Mouse (Mus musculus) frontal cortex, postnatal 36 days (tissue): Measurements from ENCODE around the gene Ceacam10.
"Not testable (repeated sequence)": the region's sequence is repeated elsewhere in the genome, so short reads cannot be mapped to it uniquely, and the experiment has no call there.

Experiments used
- DNase-seq, 2 experiments: peaks; one replicate each; pipeline ENCODE4 v3.0.0; 2022; ENCODE audit warnings: low spot score in 2 of 2

The Ceacam10 gene

DNA sequence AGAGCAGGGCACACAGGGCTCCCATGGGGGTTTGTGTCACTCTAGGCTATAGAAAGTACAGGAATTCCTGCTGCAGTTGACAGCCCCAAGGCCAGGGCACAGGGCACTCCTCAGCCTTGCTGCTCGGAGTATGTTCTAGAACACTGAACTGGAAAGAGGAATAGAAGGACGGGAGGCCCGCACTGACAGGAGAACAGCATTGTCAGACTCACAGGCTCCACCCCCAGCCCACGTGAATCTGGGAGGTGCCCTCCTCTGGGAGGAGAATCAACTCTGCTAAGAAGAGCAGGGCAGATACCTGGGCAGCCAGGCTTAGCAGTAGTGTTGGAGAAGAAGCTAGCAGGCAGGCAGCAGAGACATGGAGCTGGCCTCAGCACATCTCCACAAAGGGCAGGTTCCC, at the start of gene Ceacam10:
Ceacam10 (plus strand) TSS at position 289 of the 400 bp plus-strand sequence.
- not testable (repeated sequence) for DNase-seq

DNA sequence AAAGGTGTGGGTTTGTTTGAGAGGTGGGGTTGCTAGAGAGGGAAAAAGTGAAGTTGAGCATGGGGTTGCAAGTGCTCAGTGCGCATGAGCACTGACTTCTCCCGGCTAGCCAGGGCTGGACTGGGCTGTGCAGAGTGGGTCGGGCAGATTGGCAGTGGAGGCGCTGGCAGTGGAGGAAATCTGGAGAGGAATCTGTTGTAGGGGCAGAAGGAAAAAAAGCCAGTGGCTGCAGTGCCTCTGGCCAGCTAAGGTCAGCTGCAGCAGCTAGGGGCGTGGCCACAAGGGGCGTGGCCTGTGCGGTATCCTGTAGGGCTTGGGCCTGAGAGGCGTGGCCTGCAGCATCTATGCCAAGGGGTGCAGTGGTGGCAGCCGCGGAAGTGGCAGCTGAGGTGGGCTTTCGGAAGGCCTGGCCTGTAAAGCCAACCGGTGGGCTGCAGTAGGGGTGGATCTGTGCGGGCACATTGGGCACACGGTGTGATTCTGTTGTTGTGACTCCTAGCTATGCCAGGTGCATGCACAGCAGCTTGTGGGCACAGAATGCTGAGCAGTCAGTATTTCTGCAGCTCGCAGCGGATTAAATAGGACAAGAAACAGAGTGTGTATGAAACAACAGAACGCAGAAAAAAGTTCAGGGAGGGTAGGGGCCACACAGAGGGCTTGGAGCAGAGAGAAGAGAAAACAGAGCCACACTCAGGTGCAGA, 40.9 kb upstream of the Ceacam10 start:
- no peak for DNase-seq

DNA sequence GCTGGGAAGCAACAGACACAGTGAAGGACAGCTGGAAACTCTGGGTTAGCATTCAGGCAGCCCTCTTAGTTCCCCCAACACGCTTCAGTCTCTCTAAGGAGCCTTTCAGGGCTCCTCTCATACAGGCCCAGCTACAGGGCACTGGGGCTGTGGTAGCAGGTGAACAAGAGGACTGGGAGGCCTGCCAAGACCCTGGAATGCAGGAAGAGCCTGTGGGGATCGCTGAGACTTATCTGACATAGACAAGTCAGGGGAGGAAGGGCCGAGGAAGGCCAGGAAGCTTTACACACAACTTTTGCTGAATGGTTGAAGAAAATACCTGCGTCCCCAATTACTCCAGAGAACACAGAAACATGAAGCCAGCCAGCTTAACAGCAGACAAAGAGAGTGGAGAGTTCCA, 26.3 kb upstream of the Ceacam10 start:
- no peak for DNase-seq

DNA sequence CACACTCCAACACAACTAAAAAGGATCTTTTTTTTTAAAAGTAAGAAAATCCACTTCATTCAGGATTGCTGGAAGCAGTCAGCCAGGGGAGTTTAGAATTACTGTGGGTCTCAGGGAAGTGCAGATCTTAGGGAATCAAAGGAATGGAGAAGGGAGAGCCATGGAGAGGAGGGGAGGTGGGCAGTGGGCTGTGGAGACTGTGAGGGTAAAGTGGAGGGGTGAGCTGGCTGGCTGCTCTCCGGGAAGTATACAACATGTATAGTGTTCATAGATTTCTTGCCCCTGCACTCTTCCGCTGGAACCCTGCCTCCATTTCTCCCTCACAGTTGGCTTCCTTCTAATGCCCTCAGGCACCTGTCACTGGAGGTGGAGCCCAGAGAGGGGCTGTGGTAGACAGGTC, 25.4 kb upstream of the Ceacam10 start:
- DNase-seq = no peak

DNA sequence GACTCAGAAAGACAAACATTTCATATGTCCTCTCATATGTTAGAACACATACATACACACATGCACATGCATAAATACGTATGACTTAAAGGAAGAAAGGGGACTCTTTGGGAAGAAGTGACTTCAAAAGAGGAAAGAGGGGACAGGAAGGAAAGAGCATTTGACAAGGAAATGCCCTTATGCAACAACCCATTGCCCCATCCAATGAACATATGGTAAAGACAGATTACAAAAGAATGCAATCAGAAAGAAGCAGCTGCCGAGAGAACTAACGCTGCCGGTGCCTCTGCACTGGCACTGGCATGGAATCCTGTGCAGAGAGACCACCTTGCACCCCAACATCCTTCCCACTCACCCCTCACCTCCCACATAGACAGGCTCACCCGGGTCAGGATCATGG, 23.5 kb upstream of the Ceacam10 start:
- no peak for DNase-seq

DNA sequence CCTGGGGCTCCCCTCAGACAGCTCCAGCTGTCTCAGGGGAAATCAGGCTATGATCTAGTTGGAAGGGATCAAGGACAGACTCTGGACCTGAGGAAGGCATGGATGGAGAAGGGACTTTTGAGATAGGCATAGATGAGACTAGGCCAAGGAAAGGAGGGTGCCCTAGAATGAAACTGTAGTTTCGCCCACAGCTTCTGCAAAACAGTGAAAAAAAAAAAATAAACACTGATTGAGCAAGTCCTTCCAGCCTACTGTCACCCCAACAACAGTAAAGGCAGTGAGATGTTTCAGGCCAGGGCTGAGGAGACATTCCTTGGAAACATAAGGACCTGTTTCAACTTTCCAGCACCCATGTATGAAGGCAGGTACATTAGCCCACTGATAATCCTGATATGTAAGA, 18.5 kb upstream of the Ceacam10 start:
- no peak for DNase-seq

DNA sequence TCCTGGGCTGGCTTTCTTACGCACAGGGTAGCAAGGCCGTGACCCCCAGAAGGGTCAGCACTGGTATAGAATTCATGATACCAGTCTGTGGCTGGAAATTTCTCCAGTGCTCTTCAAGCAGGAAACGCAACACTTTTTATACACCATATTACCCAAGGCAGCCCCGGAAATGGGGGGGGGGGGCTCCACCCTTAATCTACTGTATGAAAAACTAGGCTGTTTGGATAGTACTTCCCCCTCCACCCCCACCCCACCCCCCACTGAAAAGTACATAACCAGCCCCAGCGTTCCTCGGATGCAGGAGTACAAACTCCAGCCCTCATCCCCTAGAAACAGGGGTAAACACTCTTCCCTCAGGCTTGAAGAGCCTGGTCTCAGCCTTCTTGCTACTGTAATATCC, 16.8 kb upstream of the Ceacam10 start, which contains the start of gene Cd177:
Cd177 (minus strand) TSS at position 101 of the 400 bp plus-strand sequence.
- no peak for DNase-seq

DNA sequence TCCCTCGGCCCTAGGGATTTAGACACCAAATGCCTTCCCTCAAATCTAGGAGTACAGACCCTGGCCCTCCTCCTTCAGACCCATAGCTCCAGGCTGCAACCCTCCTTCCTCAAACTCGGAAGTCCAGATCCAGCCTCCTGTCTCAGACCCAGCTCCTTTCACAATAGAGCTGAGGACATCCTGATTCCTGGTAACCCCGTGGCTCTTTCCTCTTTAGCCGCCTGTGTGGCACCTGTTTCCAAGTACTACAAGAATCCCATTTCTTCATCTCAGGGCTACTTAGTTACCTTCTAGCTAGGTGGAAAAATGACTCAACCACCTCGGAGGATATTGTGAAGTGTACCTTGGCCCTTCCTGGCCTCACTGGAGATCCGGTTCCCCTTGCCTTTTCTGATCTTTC, 15.8 kb upstream of the Ceacam10 start:
- DNase-seq = no peak

DNA sequence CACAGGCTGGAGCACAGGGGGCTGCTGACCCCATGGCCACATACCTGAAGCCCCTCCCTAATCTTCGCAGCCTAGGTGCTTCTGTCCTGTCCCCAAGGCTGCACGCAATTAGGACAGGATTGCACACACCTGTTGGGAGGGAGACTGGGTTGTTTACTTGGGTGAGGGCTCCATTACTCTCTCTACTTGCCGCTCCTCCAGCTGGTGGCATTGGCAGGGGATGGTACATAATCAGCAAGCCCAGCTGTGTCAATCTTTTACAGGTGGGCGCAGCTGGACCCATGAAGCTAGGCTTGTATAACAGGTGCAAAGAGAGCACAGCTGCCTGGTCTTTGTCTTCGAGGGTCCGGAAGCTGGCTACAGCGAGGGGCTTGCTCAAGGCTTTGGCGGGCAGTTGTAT, 14.4 kb upstream of the Ceacam10 start:
- no peak for DNase-seq

DNA sequence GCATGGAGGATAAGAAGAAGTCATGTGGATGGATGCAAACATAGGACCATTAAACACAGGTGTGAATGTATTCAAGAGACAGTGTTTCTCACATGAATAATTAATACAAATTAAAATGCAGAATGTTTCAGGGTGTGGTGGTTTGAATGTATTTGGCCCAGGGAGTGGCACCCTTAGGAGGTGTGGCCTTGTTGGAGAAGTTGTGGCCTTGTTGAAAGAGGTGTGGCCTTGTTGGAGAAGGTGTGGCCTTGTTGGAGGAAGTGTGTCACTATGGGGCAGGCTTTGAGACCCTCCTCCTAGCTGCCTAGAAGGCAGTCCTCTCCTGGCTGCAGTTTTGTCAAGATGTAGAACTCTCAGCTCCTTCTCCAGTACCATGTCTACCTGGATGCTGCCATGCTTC, 5.6 kb upstream of the Ceacam10 start:
- no peak for DNase-seq

DNA sequence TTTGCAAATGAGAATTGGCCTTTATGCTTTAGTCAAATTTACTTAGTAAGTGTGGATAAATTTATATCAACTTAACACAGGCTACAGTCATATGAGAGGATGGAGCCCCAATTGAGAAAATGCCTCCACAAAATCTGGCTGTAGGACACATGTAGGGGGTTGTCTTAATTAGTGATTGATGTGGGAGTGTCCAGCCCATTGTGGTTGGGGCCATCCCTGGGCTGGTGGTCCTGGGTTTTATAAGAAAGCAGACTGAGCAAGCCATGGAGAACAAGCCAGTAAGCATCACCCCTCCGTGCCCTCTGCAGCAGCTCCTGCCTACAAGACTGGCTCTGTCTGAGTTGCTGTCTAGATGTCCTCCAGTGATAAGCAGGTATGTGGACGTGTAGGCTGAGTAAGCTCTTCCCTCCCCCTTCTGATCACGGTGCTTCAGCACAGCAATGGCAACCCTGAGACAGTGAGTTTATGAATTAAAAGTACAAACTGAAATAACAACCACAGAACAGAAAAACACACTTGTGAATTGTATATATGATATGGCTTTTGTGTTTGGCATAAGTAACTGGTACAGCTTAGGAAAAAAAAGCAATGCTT, 3.0 kb upstream of the Ceacam10 start:
- no peak for DNase-seq

DNA sequence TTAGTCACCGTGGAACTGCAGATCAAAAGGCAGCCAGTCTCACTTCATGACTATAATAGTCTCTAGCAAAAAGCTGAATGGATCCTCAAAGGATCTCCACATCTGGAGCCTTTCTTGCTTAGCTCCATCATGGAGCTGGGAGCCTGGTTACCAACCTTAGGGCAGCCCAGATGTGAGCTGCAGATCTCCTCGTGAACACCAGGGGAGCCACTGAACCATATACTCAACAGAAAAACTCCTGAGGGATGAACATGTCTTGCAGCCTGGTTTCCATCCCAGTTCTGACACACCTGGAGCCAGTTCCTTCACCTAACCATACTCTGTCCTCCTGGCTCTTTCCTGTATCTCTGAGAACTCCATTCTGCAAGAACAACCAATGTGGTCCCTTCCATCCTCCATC, 861 bp upstream of the Ceacam10 start:
- DNase-seq = no peak

DNA sequence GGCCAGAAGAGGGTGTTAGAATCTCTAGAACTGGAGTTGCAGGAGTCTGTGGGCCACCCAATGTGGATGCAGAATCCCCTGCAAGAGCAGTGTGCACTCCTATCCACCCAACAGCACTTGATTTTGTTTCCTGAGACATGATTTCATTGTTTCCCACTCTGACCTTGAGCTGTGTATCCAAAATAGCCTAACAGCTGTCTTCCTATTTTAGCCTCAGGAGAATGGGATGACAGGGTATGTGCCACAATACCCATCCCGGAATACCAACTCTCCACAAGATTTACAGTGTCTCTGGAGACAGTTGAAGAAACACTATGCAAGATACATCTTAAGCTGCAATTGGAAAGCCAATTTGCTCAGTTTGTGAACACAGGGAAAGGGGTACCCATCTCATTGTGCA, 20.9 kb downstream of the Ceacam10 start:
- DNase-seq = no peak

DNA sequence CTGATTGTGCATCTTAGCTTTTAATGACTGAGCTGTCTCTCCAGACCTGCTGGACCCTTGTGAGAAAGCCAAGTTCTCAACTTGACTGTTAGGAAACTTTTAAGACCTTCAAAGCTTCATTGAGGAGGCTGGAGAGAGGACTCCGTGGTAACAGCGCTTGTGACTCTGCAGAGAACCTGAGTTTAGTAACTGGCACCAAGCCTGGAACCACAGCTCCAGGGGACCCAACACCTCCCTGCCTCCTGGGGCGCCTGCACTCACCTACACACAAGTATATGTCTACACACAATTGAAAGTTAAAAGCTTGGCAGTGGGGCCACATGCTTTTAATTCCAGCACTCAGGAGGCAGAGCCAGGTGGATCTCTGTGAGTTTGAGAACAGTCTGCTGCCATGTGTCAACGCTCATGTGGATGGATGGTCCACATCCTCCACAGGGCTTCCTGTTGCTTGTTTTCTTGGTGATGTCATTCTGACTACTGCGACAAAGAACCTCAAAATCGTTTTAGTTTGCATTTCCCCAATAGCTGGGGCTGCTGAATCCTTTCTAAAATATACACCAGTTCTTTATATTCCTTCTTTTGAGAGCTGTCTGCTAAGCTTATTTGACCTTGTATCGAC, 25.3 kb downstream of the Ceacam10 start:
- DNase-seq = no peak

DNA sequence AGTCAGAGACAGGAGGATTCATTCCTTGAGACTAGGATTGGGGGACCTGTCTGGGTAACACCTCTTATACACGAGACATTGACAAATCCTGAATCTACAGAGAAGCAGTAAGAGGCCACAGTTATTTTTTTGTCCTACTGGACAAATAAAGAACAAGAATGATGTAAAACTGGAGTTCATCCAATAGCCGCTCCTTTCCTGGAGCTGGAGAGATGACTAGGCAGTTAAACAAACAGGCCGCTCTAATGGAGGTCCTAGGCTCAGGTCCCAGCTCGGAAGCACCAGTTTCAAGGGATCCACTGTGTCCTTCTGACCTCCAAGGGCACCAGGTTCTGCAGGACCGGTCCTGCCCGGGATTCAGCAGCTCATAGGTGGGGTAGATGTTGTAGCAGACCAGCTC, 27.8 kb downstream of the Ceacam10 start:
- DNase-seq = no peak

DNA sequence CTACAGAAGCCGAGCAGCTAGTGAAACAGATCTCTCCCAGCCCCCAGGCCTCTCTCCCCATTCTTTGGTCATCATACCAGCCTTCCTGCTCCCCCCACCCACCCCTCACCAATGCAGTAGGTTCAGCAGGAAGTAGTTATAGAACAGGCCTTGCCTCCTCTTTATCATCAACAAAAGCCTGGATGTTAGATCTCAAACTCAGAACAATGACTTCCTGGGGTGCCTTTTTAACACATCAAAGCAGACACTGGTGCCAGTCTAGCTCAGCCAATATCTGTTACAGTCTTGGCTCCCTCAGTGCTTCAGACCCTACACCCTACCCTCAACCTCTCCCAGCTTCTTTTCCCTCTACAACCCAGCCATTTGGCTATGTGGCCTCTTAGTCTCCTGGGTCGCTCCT, 32.0 kb downstream of the Ceacam10 start:
- DNase-seq = no peak

DNA sequence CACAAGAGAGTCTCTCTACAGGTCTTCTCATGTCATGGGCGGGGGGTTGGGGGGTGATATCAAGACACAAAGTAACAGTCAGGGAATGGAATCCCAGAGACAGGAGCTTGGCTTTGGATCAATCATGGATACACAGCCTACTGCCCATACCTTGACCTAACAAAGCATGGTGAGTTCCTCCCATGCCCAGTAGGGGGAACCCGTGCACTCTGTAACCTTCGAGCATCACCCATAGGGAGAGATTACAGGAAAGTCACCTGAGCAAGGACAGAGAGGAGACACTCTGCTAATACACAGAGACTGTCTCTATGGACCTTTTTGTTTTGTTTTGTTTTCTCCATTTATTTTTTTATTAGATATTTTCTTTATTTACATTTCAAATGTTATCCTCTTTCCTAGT, 40.5 kb downstream of the Ceacam10 start:
- peak; percentile 72 to 76 for DNase-seq

DNA sequence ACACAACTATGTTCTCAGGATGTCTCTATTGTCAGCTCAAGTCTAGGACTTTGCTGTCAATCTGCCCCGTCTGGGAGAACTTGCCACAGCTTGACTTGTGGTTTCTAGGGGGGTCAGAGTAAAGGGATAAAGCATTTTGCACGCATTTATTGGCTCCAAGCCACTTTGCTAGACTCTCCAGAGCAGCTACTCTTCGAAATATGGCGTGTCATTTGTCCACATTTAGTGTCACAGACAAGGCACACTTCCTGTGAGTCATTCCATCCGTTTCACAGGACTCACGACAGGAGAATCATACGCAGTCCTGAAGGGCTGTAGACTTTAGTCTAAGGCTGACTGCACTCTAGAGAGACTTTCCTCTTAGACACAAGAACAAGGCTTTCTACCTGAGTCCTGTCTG, 47.4 kb downstream of the Ceacam10 start:
- no peak for DNase-seq

DNA sequence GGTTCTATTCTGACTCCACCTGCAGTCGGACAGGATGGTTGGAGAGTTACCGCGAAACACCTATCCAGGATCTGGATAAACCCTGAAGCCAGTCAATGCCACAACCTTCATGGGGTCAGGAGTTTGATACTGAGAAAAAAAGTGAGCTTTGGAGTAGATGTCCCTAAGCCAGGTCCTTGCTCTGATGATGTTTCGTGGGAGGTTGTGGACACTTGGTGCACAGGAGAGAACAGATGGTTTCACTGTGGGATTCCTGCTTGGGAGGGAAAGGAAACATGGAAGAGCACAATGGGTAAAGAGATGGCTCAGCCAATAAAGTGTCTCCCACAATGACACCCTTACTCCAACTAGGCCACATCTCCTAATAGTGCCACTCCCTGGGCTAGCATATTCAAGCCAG, 50.2 kb downstream of the Ceacam10 start:
- no peak for DNase-seq
